Mouse (Mus musculus) lung, embryonic 15.5 days (tissue): Measurements from ENCODE around the gene Gpr82. TPM values are rescaled to one million over a fixed set of nuclear protein-coding genes. Genes with fewer than 3 reads are reported as not detected.
A peak's percentile ranks its signal among the peaks of the same experiment; 100 is the strongest.

Experiments used
- ATAC-seq: fragments of 200-750 bp; cut with Nextera tagmentation; 2 replicates; pipeline ENCODE4 v1.8.0; 2017; ENCODE audit warnings: moderate number of reproducible peaks, borderline replicate concordance; ENCODE audit not compliant: low FRiP score, low TSS enrichment; ENCODE audit errors: extremely low read depth
- H3K27ac ChIP-seq: fragments of 300-500 bp; sonication (generic); 2 replicates; pipeline ENCODE4 v1.5.1; 2015; ENCODE audit warnings: moderate library complexity, mild to moderate bottlenecking, inconsistent platforms
- H3K27me3 ChIP-seq: fragments of 300-500 bp; sonication (generic); 2 replicates; pipeline ENCODE4 v1.6.1; 2015; ENCODE audit warnings: inconsistent platforms
- H3K36me3 ChIP-seq: fragments of 300-500 bp; sonication (generic); 2 replicates; pipeline ENCODE4 v1.6.1; 2015; ENCODE audit warnings: inconsistent platforms
- H3K4me1 ChIP-seq: fragments of 300-500 bp; sonication (generic); 2 replicates; pipeline ENCODE4 v1.6.1; 2015; ENCODE audit warnings: inconsistent platforms
- H3K4me2 ChIP-seq: fragments of 300-500 bp; sonication (generic); 2 replicates; pipeline ENCODE4 v1.6.1; 2015; ENCODE audit warnings: inconsistent platforms, mild to moderate bottlenecking, moderate library complexity
- H3K4me3 ChIP-seq: fragments of 300-500 bp; sonication (generic); 2 replicates; pipeline ENCODE4 v1.5.1; 2015; ENCODE audit warnings: mild to moderate bottlenecking, inconsistent platforms
- H3K9ac ChIP-seq: fragments of 300-500 bp; sonication (generic); 2 replicates; pipeline ENCODE4 v1.6.1; 2015; ENCODE audit warnings: inconsistent platforms
- H3K9me3 ChIP-seq: fragments of 300-500 bp; sonication (generic); 2 replicates; pipeline ENCODE4 v1.6.1; 2016; ENCODE audit warnings: inconsistent platforms
- WGBS: fragments of 180-500 bp; shearing (Covaris S2); methylation state at CpG from one replicate; pipeline ENCODE4 v1.1.7; 2015; 5-methylcytosine and 5-hydroxymethylcytosine counted together
- polyA plus RNA-seq: library from polyadenylated mRNA; unstranded; fragments of >200 nt; fragmentation: Nextera tagmentation; extraction: Ambion mirVana; gene quantifications from 2 replicates; pipeline ENCODE4 v1.2.1, GENCODE M21; 2015

Gpr82 gene
- polyA plus RNA-seq = 0.26 and 0.42 TPM in 2 replicates

- Histone ChIP-seq H3K4me1 (no peaks in the 10 kb centered on the region), H3K9ac (no peak within 1 kb of the TSS), H3K9me3 (no peaks in the 10 kb centered on the region), H3K27me3 (no peaks in the 10 kb centered on the region), H3K4me3 (no peak within 1 kb of the TSS), H3K4me2 (no peak within 1 kb of the TSS), H3K27ac (no peak within 1 kb of the TSS), H3K36me3 (no peaks in the 10 kb centered on the region)
- ATAC-seq = no peak
- WGBS = 94% methylated on average over 5 of the region's 5 CpGs
Observed at GRCm38 (mm10) chrX:13661063-13661462, at the start of gene Gpr82. Gpr82 (plus strand) TSS chrX:13661363.

GRCm38 (mm10) chrX:13612115-13612514 is 49.0 kb upstream of the Gpr82 start:
- 38% methylated on average over 2 of the region's 2 CpGs for WGBS
- Histone ChIP-seq H3K4me3 (no peak overlapping the region), H3K9ac (no peak overlapping the region), H3K4me1 (no peaks in the 10 kb centered on the region), H3K36me3 (0 out of 2 replicates have a peak, but pooled peaks cover 3% of the 10 kb centered on the region), H3K9me3 (no peaks in the 10 kb centered on the region), H3K27me3 (no peaks in the 10 kb centered on the region), H3K27ac (no peak overlapping the region), H3K4me2 (no peak overlapping the region)
- no peak for ATAC-seq

- 35% methylated on average over 1 of the region's 1 CpGs for whole genome bisulfite sequencing
- Histone ChIP-seq H3K4me2 (no peak overlapping the region), H3K4me1 (no peaks in the 10 kb centered on the region), H3K27me3 (no peaks in the 10 kb centered on the region), H3K36me3 (no peaks in the 10 kb centered on the region), H3K9ac (no peak overlapping the region), H3K4me3 (no peak overlapping the region), H3K27ac (no peak overlapping the region), H3K9me3 (no peaks in the 10 kb centered on the region)
- ATAC-seq = no peak
Observed at GRCm38 (mm10) chrX:13616726-13617125, 44.4 kb upstream of the Gpr82 start.

- H3K27me3 ChIP-seq = no peaks in the 10 kb centered on the region
- 77% methylated on average over 1 of the region's 1 CpGs for WGBS
- H3K4me2 ChIP-seq = no peak overlapping the region
- H3K27ac ChIP-seq = no peak overlapping the region
- no peaks in the 10 kb centered on the region for H3K36me3 ChIP-seq
- no peak overlapping the region for H3K4me3 ChIP-seq
- H3K9ac ChIP-seq = no peak overlapping the region
- ATAC-seq = no peak
- no peaks in the 10 kb centered on the region for H3K4me1 ChIP-seq
- H3K9me3 ChIP-seq = no peaks in the 10 kb centered on the region
Observed at GRCm38 (mm10) chrX:13617294-13617693, 43.9 kb upstream of the Gpr82 start.

- no peak for ATAC-seq
- Histone ChIP-seq H3K4me1 (no peaks in the 10 kb centered on the region), H3K36me3 (no peaks in the 10 kb centered on the region), H3K27me3 (no peaks in the 10 kb centered on the region), H3K9ac (no peak overlapping the region), H3K4me2 (no peak overlapping the region), H3K27ac (no peak overlapping the region), H3K9me3 (no peaks in the 10 kb centered on the region), H3K4me3 (no peak overlapping the region)
- WGBS = 55% methylated on average over 4 of the region's 4 CpGs
Observed at GRCm38 (mm10) chrX:13618476-13618875, 42.7 kb upstream of the Gpr82 start.

GRCm38 (mm10) chrX:13621473-13621872 is 39.7 kb upstream of the Gpr82 start:
- no peaks in the 10 kb centered on the region for H3K4me1 ChIP-seq
- no peak for ATAC-seq
- no peak overlapping the region for H3K9ac ChIP-seq
- no peaks in the 10 kb centered on the region for H3K36me3 ChIP-seq
- H3K4me2 ChIP-seq = no peak overlapping the region
- WGBS = 57% methylated on average over 4 of the region's 4 CpGs
- H3K9me3 ChIP-seq = no peaks in the 10 kb centered on the region
- H3K27ac ChIP-seq = peak overlapping the region; percentile 24; the same call in 1 of the 2 replicates
- no peak overlapping the region for H3K4me3 ChIP-seq
- H3K27me3 ChIP-seq = no peaks in the 10 kb centered on the region

GRCm38 (mm10) chrX:13622654-13623053 is 38.5 kb upstream of the Gpr82 start:
- ATAC-seq = no peak
- Histone ChIP-seq H3K4me3 (no peak overlapping the region), H3K4me2 (no peak overlapping the region), H3K27ac (no peak overlapping the region), H3K27me3 (no peaks in the 10 kb centered on the region), H3K9me3 (no peaks in the 10 kb centered on the region), H3K36me3 (no peaks in the 10 kb centered on the region), H3K9ac (no peak overlapping the region), H3K4me1 (no peaks in the 10 kb centered on the region)
- WGBS = 73% methylated on average over 5 of the region's 5 CpGs

GRCm38 (mm10) chrX:13631599-13632283 is 29.4 kb upstream of the Gpr82 start, which contains the start of gene Gpr34:
Gpr34 (plus strand) TSS chrX:13632089.
- H3K4me1 ChIP-seq = no peaks in the 10 kb centered on the region
- H3K4me2 ChIP-seq = no peak within 1 kb of the TSS
- H3K9me3 ChIP-seq = no peaks in the 10 kb centered on the region
- no peaks in the 10 kb centered on the region for H3K36me3 ChIP-seq
- H3K27me3 ChIP-seq = no peaks in the 10 kb centered on the region
- H3K9ac ChIP-seq = no peak within 1 kb of the TSS
- ATAC-seq = no peak
- no peak within 1 kb of the TSS for H3K4me3 ChIP-seq
- H3K27ac ChIP-seq = no peak within 1 kb of the TSS
- WGBS = 59% methylated on average over 5 of the region's 5 CpGs

GRCm38 (mm10) chrX:13636398-13636797 is 24.8 kb upstream of the Gpr82 start:
- no peak for ATAC-seq
- no peak overlapping the region for H3K4me3 ChIP-seq
- 90% methylated on average over 1 of the region's 1 CpGs for WGBS
- no peaks in the 10 kb centered on the region for H3K36me3 ChIP-seq
- H3K27me3 ChIP-seq = no peaks in the 10 kb centered on the region
- no peak overlapping the region for H3K27ac ChIP-seq
- H3K9ac ChIP-seq = no peak overlapping the region
- no peaks in the 10 kb centered on the region for H3K4me1 ChIP-seq
- no peaks in the 10 kb centered on the region for H3K9me3 ChIP-seq
- no peak overlapping the region for H3K4me2 ChIP-seq

- WGBS = 18% methylated on average over 2 of the region's 2 CpGs
- no peak for ATAC-seq
- no peaks in the 10 kb centered on the region for H3K36me3 ChIP-seq
- no peaks in the 10 kb centered on the region for H3K27me3 ChIP-seq
- no peak overlapping the region for H3K9ac ChIP-seq
- H3K4me2 ChIP-seq = no peak overlapping the region
- no peak overlapping the region for H3K27ac ChIP-seq
- no peak overlapping the region for H3K4me3 ChIP-seq
- H3K4me1 ChIP-seq = no peaks in the 10 kb centered on the region
- no peaks in the 10 kb centered on the region for H3K9me3 ChIP-seq
Observed at GRCm38 (mm10) chrX:13638894-13639293, 22.3 kb upstream of the Gpr82 start.

GRCm38 (mm10) chrX:13651889-13652288 is 9.3 kb upstream of the Gpr82 start:
- Histone ChIP-seq H3K9ac (no peak overlapping the region), H3K27ac (no peak overlapping the region), H3K4me1 (no peaks in the 10 kb centered on the region), H3K4me2 (no peak overlapping the region), H3K36me3 (no peaks in the 10 kb centered on the region), H3K4me3 (no peak overlapping the region), H3K27me3 (no peaks in the 10 kb centered on the region), H3K9me3 (no peaks in the 10 kb centered on the region)
- WGBS = 63% methylated on average over 2 of the region's 2 CpGs
- no peak for ATAC-seq

GRCm38 (mm10) chrX:13652291-13652690 is 8.9 kb upstream of the Gpr82 start:
- Histone ChIP-seq H3K27ac (no peak overlapping the region), H3K4me1 (no peaks in the 10 kb centered on the region), H3K4me2 (no peak overlapping the region), H3K27me3 (no peaks in the 10 kb centered on the region), H3K36me3 (no peaks in the 10 kb centered on the region), H3K9ac (no peak overlapping the region), H3K9me3 (no peaks in the 10 kb centered on the region), H3K4me3 (no peak overlapping the region)
- ATAC-seq = no peak
- 72% methylated on average over 1 of the region's 1 CpGs for WGBS
